Mouse (Mus musculus): Measurements from ENCODE around the gene Nutf2. TPM values are rescaled to one million over a fixed set of nuclear protein-coding genes. Genes with fewer than 3 reads are reported as not detected.

Gene Nutf2
- total RNA-seq, 2 experiments from 2014 or later = 27.2 to 34.3 TPM

GRCm38 (mm10) chr8:105853178-105853577, 7.2 kb upstream of the Nutf2 start, which contains the start of gene Cenpt:
Gene Cenpt, minus strand, starts transcription at chr8:105853278.
- no peak for DNase-seq
- intact Hi-C loops (cut with DNase I) = no loop called here

GRCm38 (mm10) chr8:105854303-105854702, 6.1 kb upstream of the Nutf2 start:
- intact Hi-C loops (cut with DNase I) = loop anchor here (2.0 kb wide), 2 partner anchors 46 to 76 kb away; partner anchors contain the start of gene Pskh1
- DNase-seq = no peak

- DNase-seq = peak; percentile 91 to 95
- intact Hi-C loops (cut with DNase I) = loop anchor here (2.0 to 5.0 kb wide), 3 partner anchors 38 to 76 kb away; partner anchors contain the start of genes Nrn1l and Pskh1
Measured at GRCm38 (mm10) chr8:105854715-105855216, 5.6 kb upstream of the Nutf2 start, which contains the start of gene Thap11. Gene Thap11, plus strand, starts transcription at chr8:105855132.

GRCm38 (mm10) chr8:105855248-105856167, 4.9 kb upstream of the Nutf2 start:
- intact Hi-C loops (cut with DNase I) = loop anchor here (2.0 to 5.0 kb wide), 3 partner anchors 37 to 75 kb away; partner anchors contain the start of genes Nrn1l and Pskh1
- DNase-seq = peak; percentile 54 to 65

- no peak for DNase-seq
- intact Hi-C loops (cut with DNase I) = loop anchor here (5.0 kb wide), 1 partner anchor 36 kb away; the partner anchor contains the start of gene Nrn1l
Measured at GRCm38 (mm10) chr8:105856168-105856835, 4.1 kb upstream of the Nutf2 start.

GRCm38 (mm10) chr8:105858495-105858894, 1.9 kb upstream of the Nutf2 start:
- no peak for DNase-seq
- intact Hi-C loops (cut with DNase I) = loop anchor here (5.0 kb wide), 1 partner anchor 34 kb away; the partner anchor contains the start of gene Nrn1l

- no peak for DNase-seq
- intact Hi-C loops (cut with DNase I) = loop anchor here (5.0 kb wide), 1 partner anchor 33 kb away; the partner anchor contains the start of gene Nrn1l
Measured at GRCm38 (mm10) chr8:105859314-105859713, 1.1 kb upstream of the Nutf2 start.

GRCm38 (mm10) chr8:105861951-105862350, 1.6 kb downstream of the Nutf2 start:
- DNase-seq = no peak
- intact Hi-C loops (cut with DNase I) = no loop called here

GRCm38 (mm10) chr8:105866364-105867029, 6.1 kb downstream of the Nutf2 start:
- DNase-seq = no peak
- intact Hi-C loops (cut with DNase I) = no loop called here

- peak; percentile 30 to 44 for DNase-seq
- intact Hi-C loops (cut with DNase I) = no loop called here
Measured at GRCm38 (mm10) chr8:105874301-105874700, 13.9 kb downstream of the Nutf2 start.

GRCm38 (mm10) chr8:105880754-105881520, 20.6 kb downstream of the Nutf2 start, which contains the start of gene Edc4:
Gene Edc4, plus strand, starts transcription at chr8:105880881.
- intact Hi-C loops (cut with DNase I) = no loop called here

GRCm38 (mm10) chr8:105889756-105890465, 29.5 kb downstream of the Nutf2 start:
- no peak for DNase-seq
- intact Hi-C loops (cut with DNase I) = loop anchor here (5.0 kb wide), 1 partner anchor 33 kb away; the partner anchor contains the start of gene Thap11

More at GRCm38 (mm10) chr8:105880754-105881520, 20.6 kb downstream of the Nutf2 start, which contains the start of gene Edc4:
- DNase-seq = peak; percentile 85 to 93

GRCm38 (mm10) chr8:105890870-105891269, 30.5 kb downstream of the Nutf2 start:
- peak; percentile 26 to 32 for DNase-seq
- intact Hi-C loops (cut with DNase I) = loop anchor here (5.0 kb wide), 1 partner anchor 34 kb away; the partner anchor contains the start of gene Thap11

GRCm38 (mm10) chr8:105892432-105892831, 32.1 kb downstream of the Nutf2 start:
- no peak for DNase-seq
- intact Hi-C loops (cut with DNase I) = loop anchor here (5.0 kb wide), 1 partner anchor 35 kb away; the partner anchor contains the start of gene Thap11

GRCm38 (mm10) chr8:105893339-105893738, 33.0 kb downstream of the Nutf2 start, which contains the start of gene Nrn1l:
Gene Nrn1l, plus strand, starts transcription at chr8:105893567.
- intact Hi-C loops (cut with DNase I) = loop anchor here (5.0 kb wide), 1 partner anchor 36 kb away; the partner anchor contains the start of gene Thap11

GRCm38 (mm10) chr8:105897801-105898480, 37.6 kb downstream of the Nutf2 start:
- intact Hi-C loops (cut with DNase I) = no loop called here
- DNase-seq = no peak

More at GRCm38 (mm10) chr8:105893339-105893738, 33.0 kb downstream of the Nutf2 start, which contains the start of gene Nrn1l:
- DNase-seq = peak; percentile 69 to 84
